Mouse (Mus musculus): Measurements from ENCODE around the gene Tbc1d2. TPM values are rescaled to one million over a fixed set of nuclear protein-coding genes. Genes with fewer than 3 reads are reported as not detected.

The Tbc1d2 gene
- polyA plus RNA-seq, 1 experiment = 17.9 TPM

Other genes with a start within 250 kb of the Tbc1d2 start
- gene Hemgn, start 236.7 kb downstream of the Tbc1d2 start, polyA plus RNA-seq (2012; rRNA removed) = 0.06 and 0.08 TPM in 2 replicates
- 8.8 and 17.9 TPM in 2 replicates for gene Anp32b, start 199.3 kb downstream of the Tbc1d2 start, polyA plus RNA-seq (2012; rRNA removed)
- 96.9 and 129 TPM in 2 replicates for gene Nans, start 161.0 kb downstream of the Tbc1d2 start, polyA plus RNA-seq (2012; rRNA removed)
- 18.1 and 30.2 TPM in 2 replicates for gene Trim14, start 114.1 kb downstream of the Tbc1d2 start, polyA plus RNA-seq (2012; rRNA removed)
- gene Coro2a, start 48.0 kb downstream of the Tbc1d2 start, polyA plus RNA-seq (2012; rRNA removed) = 73.7 and 124 TPM in 2 replicates

Data from gonadal fat pad, adult 2 months (tissue).